Comparison of ENCODE assay signal across 27 mouse cellular contexts in the genomic region with DNA sequence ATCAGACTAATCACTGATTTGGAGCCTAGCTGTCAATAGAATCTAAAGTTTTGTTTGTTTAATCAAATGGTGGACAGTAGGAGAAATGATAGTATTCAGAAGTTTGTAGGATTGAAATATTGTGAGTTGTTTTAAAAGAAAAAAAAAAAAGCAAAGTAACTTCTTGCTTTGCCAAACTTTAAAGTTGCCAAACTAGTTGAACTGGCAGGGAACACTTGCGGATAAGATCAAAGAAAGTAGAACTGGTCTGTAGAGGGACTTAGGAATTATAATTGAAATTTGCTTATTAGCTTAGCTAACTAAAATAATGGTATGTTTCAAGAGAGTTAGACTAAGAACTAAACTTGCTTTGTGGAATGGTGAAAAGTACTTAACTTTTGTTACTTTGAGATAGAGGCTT. TPM values are rescaled to one million over a fixed set of nuclear protein-coding genes. Genes with fewer than 3 reads are reported as not detected.
"Had no signal": no experiment of that assay in that cellular context is flagged by ENCODE, and none has a peak within 500 bp of the region (broad histone marks: within the 10 kb centered on the region; RNA-seq: fewer than 3 reads in every experiment).

No protein-coding gene starts in this region.

- H3K4me2 ChIP-seq: heart, embryonic 12.5 days; hindbrain, embryonic 12.5 days; hindbrain, embryonic 14.5 days; intestine, embryonic 15.5 days; limb, embryonic 12.5 days; liver, embryonic 13.5 days had no signal

- H3K9me3 ChIP-seq: heart, embryonic 10.5 days; heart, embryonic 12.5 days; hindbrain, embryonic 10.5 days; hindbrain, embryonic 12.5 days; intestine, embryonic 15.5 days; limb, embryonic 10.5 days; limb, embryonic 12.5 days; liver, embryonic 13.5 days had no signal

- H3K4me3 ChIP-seq: heart, embryonic 10.5 days; heart, embryonic 12.5 days; hindbrain, embryonic 10.5 days; hindbrain, embryonic 12.5 days; intestine, embryonic 15.5 days; layer of hippocampus, adult 2 months; left cerebral cortex, adult 2 months; limb, embryonic 10.5 days; limb, embryonic 12.5 days; liver, embryonic 13.5 days had no signal

- ATAC-seq: hindbrain, embryonic 16.5 days; inflammation-experienced regulatory T-cells, adult 6 months; intestine, embryonic 15.5 days; intestine, postnatal 0 days had no signal

- DNase-seq: gastrocnemius, postnatal 14 days; gastrocnemius, postnatal 36 days; heart, adult 18-20 months; heart, postnatal 10 days; heart, postnatal 4 days; kidney, adult 18-20 months; kidney, adult 8-10 months; kidney, postnatal 10 days; kidney, postnatal 25 days; kidney, postnatal 4 days; liver; liver, embryonic 13.5 days had no signal

- H3K27me3 ChIP-seq: heart, embryonic 12.5 days; hindbrain, embryonic 12.5 days; intestine, embryonic 15.5 days; limb, embryonic 12.5 days; liver, embryonic 13.5 days had no signal

- H3K27ac ChIP-seq: heart, embryonic 10.5 days; hindbrain, embryonic 10.5 days; hindbrain, embryonic 12.5 days; hindbrain, embryonic 14.5 days; intestine, embryonic 15.5 days; layer of hippocampus, adult 2 months; left cerebral cortex, adult 2 months; limb, embryonic 10.5 days; limb, embryonic 12.5 days; liver, embryonic 13.5 days had no signal

- H3K9ac ChIP-seq: heart, embryonic 12.5 days; hindbrain, embryonic 12.5 days; hindbrain, embryonic 14.5 days; intestine, embryonic 15.5 days; limb, embryonic 12.5 days; liver, embryonic 13.5 days had no signal

- H3K36me3 ChIP-seq: hindbrain, embryonic 12.5 days; intestine, embryonic 15.5 days had no signal

RNA-seq across cellular contexts. Expression of gene Gm9887, which starts 4.9 kb away (rescaled TPM):
- total RNA-seq: gastrocnemius, adult 18-20 months; gastrocnemius, postnatal 36 days; granulocyte monocyte progenitor cell, adult 5-6 weeks had no signal
- polyA plus RNA-seq: inflammation-experienced regulatory T-cells, adult 6 months had no signal
